Mouse (Mus musculus): Measurements from ENCODE around the gene Agap1. TPM values are rescaled to one million over a fixed set of nuclear protein-coding genes. Genes with fewer than 3 reads are reported as not detected.
A peak's percentile ranks its signal among the peaks of the same experiment; 100 is the strongest.

Agap1 gene
- polyA plus RNA-seq, 1 experiment from 2014 or later = 31.9 TPM

- Histone ChIP-seq H3K27me3 (replicated peaks; ENCODE audit: control insufficient read depth, insufficient read depth, low read length) (no peaks in the 10 kb centered on the region), H3K4me1 (ENCODE audit: control insufficient read depth, insufficient read depth, low read depth, low read length) (peaks cover 39% of the 10 kb centered on the region), H3K9me3 (ENCODE audit: control insufficient read depth, low read length) (no peaks in the 10 kb centered on the region), H3K4me3 (ENCODE audit: low read length) (no peak overlapping the region), H3K9ac (ENCODE audit: low read depth, low read length) (no peak overlapping the region), H3K4me2 (ENCODE audit: low read length) (no peak overlapping the region), H3K36me3 (ENCODE audit: control insufficient read depth, insufficient read depth, low read length) (no peaks in the 10 kb centered on the region), H3K27ac (ENCODE audit: low read depth, low read length) (no peak overlapping the region)
- 84% methylated on average over 7 of the region's 7 CpGs for WGBS
- ATAC-seq = no peak
Observed at GRCm38 (mm10) chr1:89601349-89601748, 146.7 kb downstream of the Agap1 start.

- H3K9me3 ChIP-seq (ENCODE audit: control insufficient read depth, low read length) = no peaks in the 10 kb centered on the region
- H3K27ac ChIP-seq (ENCODE audit: low read depth, low read length) = no peak overlapping the region
- no peaks in the 10 kb centered on the region for H3K27me3 ChIP-seq (replicated peaks; ENCODE audit: control insufficient read depth, insufficient read depth, low read length)
- no peak for ATAC-seq
- peaks cover 49% of the 10 kb centered on the region for H3K4me1 ChIP-seq (ENCODE audit: control insufficient read depth, insufficient read depth, low read depth, low read length)
- H3K9ac ChIP-seq (ENCODE audit: low read depth, low read length) = no peak overlapping the region
- WGBS = 43% methylated on average over 7 of the region's 7 CpGs
- no peak overlapping the region for H3K4me3 ChIP-seq (ENCODE audit: low read length)
- H3K4me2 ChIP-seq (ENCODE audit: low read length) = no peak overlapping the region
- H3K36me3 ChIP-seq (ENCODE audit: control insufficient read depth, insufficient read depth, low read length) = no peaks in the 10 kb centered on the region
Observed at GRCm38 (mm10) chr1:89602879-89603278, 148.3 kb downstream of the Agap1 start.

- H3K4me3 ChIP-seq (ENCODE audit: low read length) = no peak overlapping the region
- ATAC-seq = peak; percentile 37
- H3K27ac ChIP-seq (ENCODE audit: low read depth, low read length) = no peak overlapping the region
- peaks cover 10% of the 10 kb centered on the region for H3K36me3 ChIP-seq (ENCODE audit: control insufficient read depth, insufficient read depth, low read length)
- peaks cover 29% of the 10 kb centered on the region for H3K4me1 ChIP-seq (ENCODE audit: control insufficient read depth, insufficient read depth, low read depth, low read length)
- no peaks in the 10 kb centered on the region for H3K27me3 ChIP-seq (replicated peaks; ENCODE audit: control insufficient read depth, insufficient read depth, low read length)
- no peak overlapping the region for H3K4me2 ChIP-seq (ENCODE audit: low read length)
- 35% methylated on average over 5 of the region's 5 CpGs for WGBS
- H3K9ac ChIP-seq (ENCODE audit: low read depth, low read length) = no peak overlapping the region
- H3K9me3 ChIP-seq (ENCODE audit: control insufficient read depth, low read length) = no peaks in the 10 kb centered on the region
Observed at GRCm38 (mm10) chr1:89606612-89607011, 152.0 kb downstream of the Agap1 start.

- H3K9ac ChIP-seq (ENCODE audit: low read depth, low read length) = no peak overlapping the region
- 94% methylated on average over 4 of the region's 4 CpGs for WGBS
- no peaks in the 10 kb centered on the region for H3K9me3 ChIP-seq (ENCODE audit: control insufficient read depth, low read length)
- no peak for ATAC-seq
- H3K36me3 ChIP-seq (ENCODE audit: control insufficient read depth, insufficient read depth, low read length) = peaks cover 12% of the 10 kb centered on the region
- no peak overlapping the region for H3K4me3 ChIP-seq (ENCODE audit: low read length)
- H3K27me3 ChIP-seq (replicated peaks; ENCODE audit: control insufficient read depth, insufficient read depth, low read length) = no peaks in the 10 kb centered on the region
- no peak overlapping the region for H3K27ac ChIP-seq (ENCODE audit: low read depth, low read length)
- H3K4me2 ChIP-seq (ENCODE audit: low read length) = no peak overlapping the region
- peaks cover 18% of the 10 kb centered on the region for H3K4me1 ChIP-seq (ENCODE audit: control insufficient read depth, insufficient read depth, low read depth, low read length)
Observed at GRCm38 (mm10) chr1:89608766-89609165, 154.2 kb downstream of the Agap1 start.

GRCm38 (mm10) chr1:89609964-89610363 lies 155.4 kb downstream of the Agap1 start:
- no peak overlapping the region for H3K27ac ChIP-seq (ENCODE audit: low read depth, low read length)
- no peak overlapping the region for H3K4me3 ChIP-seq (ENCODE audit: low read length)
- H3K4me2 ChIP-seq (ENCODE audit: low read length) = no peak overlapping the region
- WGBS = 95% methylated on average over 5 of the region's 5 CpGs
- no peak for ATAC-seq
- no peak overlapping the region for H3K9ac ChIP-seq (ENCODE audit: low read depth, low read length)
- H3K36me3 ChIP-seq (ENCODE audit: control insufficient read depth, insufficient read depth, low read length) = peaks cover 15% of the 10 kb centered on the region
- no peaks in the 10 kb centered on the region for H3K9me3 ChIP-seq (ENCODE audit: control insufficient read depth, low read length)
- H3K4me1 ChIP-seq (ENCODE audit: control insufficient read depth, insufficient read depth, low read depth, low read length) = peaks cover 14% of the 10 kb centered on the region
- H3K27me3 ChIP-seq (replicated peaks; ENCODE audit: control insufficient read depth, insufficient read depth, low read length) = no peaks in the 10 kb centered on the region

GRCm38 (mm10) chr1:89611521-89611920 lies 156.9 kb downstream of the Agap1 start:
- no peak overlapping the region for H3K4me2 ChIP-seq (ENCODE audit: low read length)
- ATAC-seq = no peak

GRCm38 (mm10) chr1:89613234-89613870 lies 158.7 kb downstream of the Agap1 start:
- no peaks in the 10 kb centered on the region for H3K27me3 ChIP-seq (replicated peaks; ENCODE audit: control insufficient read depth, insufficient read depth, low read length)
- no peak overlapping the region for H3K27ac ChIP-seq (ENCODE audit: low read depth, low read length)
- WGBS = 77% methylated on average over 5 of the region's 5 CpGs
- H3K4me1 ChIP-seq (ENCODE audit: control insufficient read depth, insufficient read depth, low read depth, low read length) = no peaks in the 10 kb centered on the region; the same call in 1 of the 2 replicates
- no peak overlapping the region for H3K4me2 ChIP-seq (ENCODE audit: low read length)
- H3K36me3 ChIP-seq (ENCODE audit: control insufficient read depth, insufficient read depth, low read length) = peaks cover 15% of the 10 kb centered on the region
- no peak for ATAC-seq
- no peak overlapping the region for H3K9ac ChIP-seq (ENCODE audit: low read depth, low read length)
- no peak overlapping the region for H3K4me3 ChIP-seq (ENCODE audit: low read length)
- no peaks in the 10 kb centered on the region for H3K9me3 ChIP-seq (ENCODE audit: control insufficient read depth, low read length)

More at GRCm38 (mm10) chr1:89611521-89611920, 156.9 kb downstream of the Agap1 start:
- H3K27ac ChIP-seq (ENCODE audit: low read depth, low read length) = no peak overlapping the region
- peaks cover 14% of the 10 kb centered on the region for H3K4me1 ChIP-seq (ENCODE audit: control insufficient read depth, insufficient read depth, low read depth, low read length)
- no peak overlapping the region for H3K9ac ChIP-seq (ENCODE audit: low read depth, low read length)
- no peak overlapping the region for H3K4me3 ChIP-seq (ENCODE audit: low read length)
- H3K9me3 ChIP-seq (ENCODE audit: control insufficient read depth, low read length) = no peaks in the 10 kb centered on the region
- H3K36me3 ChIP-seq (ENCODE audit: control insufficient read depth, insufficient read depth, low read length) = peaks cover 15% of the 10 kb centered on the region
- WGBS = 74% methylated on average over 6 of the region's 6 CpGs
- H3K27me3 ChIP-seq (replicated peaks; ENCODE audit: control insufficient read depth, insufficient read depth, low read length) = no peaks in the 10 kb centered on the region

GRCm38 (mm10) chr1:89616556-89616955 lies 161.9 kb downstream of the Agap1 start:
- 70% methylated on average over 6 of the region's 6 CpGs for WGBS
- Histone ChIP-seq H3K4me3 (ENCODE audit: low read length) (no peak overlapping the region), H3K4me2 (ENCODE audit: low read length) (no peak overlapping the region), H3K36me3 (ENCODE audit: control insufficient read depth, insufficient read depth, low read length) (peaks cover 6% of the 10 kb centered on the region), H3K9ac (ENCODE audit: low read depth, low read length) (no peak overlapping the region), H3K27me3 (replicated peaks; ENCODE audit: control insufficient read depth, insufficient read depth, low read length) (no peaks in the 10 kb centered on the region), H3K9me3 (ENCODE audit: control insufficient read depth, low read length) (no peaks in the 10 kb centered on the region), H3K4me1 (ENCODE audit: control insufficient read depth, insufficient read depth, low read depth, low read length) (no peaks in the 10 kb centered on the region; the same call in none of the 2 replicates), H3K27ac (ENCODE audit: low read depth, low read length) (no peak overlapping the region)
- no peak for ATAC-seq

- Histone ChIP-seq H3K9ac (ENCODE audit: low read depth, low read length) (no peak overlapping the region), H3K9me3 (ENCODE audit: control insufficient read depth, low read length) (no peaks in the 10 kb centered on the region), H3K27ac (ENCODE audit: low read depth, low read length) (no peak overlapping the region), H3K4me3 (ENCODE audit: low read length) (no peak overlapping the region), H3K4me2 (ENCODE audit: low read length) (no peak overlapping the region), H3K4me1 (ENCODE audit: control insufficient read depth, insufficient read depth, low read depth, low read length) (peaks cover 4% of the 10 kb centered on the region), H3K36me3 (ENCODE audit: control insufficient read depth, insufficient read depth, low read length) (0 out of 2 replicates have a peak, but pooled peaks cover 3% of the 10 kb centered on the region), H3K27me3 (replicated peaks; ENCODE audit: control insufficient read depth, insufficient read depth, low read length) (no peaks in the 10 kb centered on the region)
- no peak for ATAC-seq
- 72% methylated on average over 9 of the region's 9 CpGs for WGBS
Observed at GRCm38 (mm10) chr1:89617336-89617735, 162.7 kb downstream of the Agap1 start.
